Mouse (Mus musculus): ENCODE measurements at regions not wholly inside any gene's neighbourhood (a gene's known extent, or its start where the extent isn't known, plus 50 kb on each side); places are given as distances from the start of the nearest gene placed in this dataset.

- H3K36me3 ChIP-seq (ENCODE audit: control insufficient read depth, insufficient read depth), result no peaks in the 10 kb centered on the region
- H3K27me3 ChIP-seq (ENCODE audit: control insufficient read depth, insufficient read depth, insufficient read length), result no peaks in the 10 kb centered on the region
- H3ac ChIP-seq (ENCODE audit: control insufficient read depth, insufficient read length), result no peak overlapping the region
- TF ChIP-seq MAX (IDR thresholded peaks at IDR 0.05; ENCODE audit: low read depth) (no peak), SRF (IDR thresholded peaks at IDR 0.05; ENCODE audit: control insufficient read depth, insufficient read length, low read depth) (no peak), TCF3 (IDR thresholded peaks at IDR 0.05; ENCODE audit: insufficient read length, low read depth) (no peak), E2F4 (IDR thresholded peaks at IDR 0.05; ENCODE audit: insufficient read depth) (no peak)
- no peaks in the 10 kb centered on the region for H3K79me2 ChIP-seq (ENCODE audit: control insufficient read depth, insufficient read depth)
- H3K4me3 ChIP-seq, result no peak overlapping the region
- no peak overlapping the region for H3K4me2 ChIP-seq (ENCODE audit: low read depth)
Observed at GRCm38 (mm10) chr5:118815783-118816182, 255.3 kb downstream of the Med13l start.

- Histone ChIP-seq H3K36me3 (ENCODE audit: control insufficient read depth, insufficient read depth) (no peaks in the 10 kb centered on the region), H3K27me3 (ENCODE audit: control insufficient read depth, insufficient read depth, insufficient read length) (no peaks in the 10 kb centered on the region), H3K4me2 (ENCODE audit: low read depth) (no peak overlapping the region), H3K4me3 (no peak overlapping the region), H3ac (ENCODE audit: control insufficient read depth, insufficient read length) (no peak overlapping the region), H3K79me2 (ENCODE audit: control insufficient read depth, insufficient read depth) (no peaks in the 10 kb centered on the region)
- no peak for TF ChIP-seq E2F4 (IDR thresholded peaks at IDR 0.05; ENCODE audit: insufficient read depth)
- no peak for TF ChIP-seq TCF12 (IDR thresholded peaks at IDR 0.05; ENCODE audit: insufficient read depth, poor library complexity, severe bottlenecking)
- no peak for TF ChIP-seq POLR2AphosphoS2 (IDR thresholded peaks at IDR 0.05; ENCODE audit: insufficient read length, low read depth)
Observed at GRCm38 (mm10) chr5:118818294-118818693, 257.8 kb downstream of the Med13l start.

DNA sequence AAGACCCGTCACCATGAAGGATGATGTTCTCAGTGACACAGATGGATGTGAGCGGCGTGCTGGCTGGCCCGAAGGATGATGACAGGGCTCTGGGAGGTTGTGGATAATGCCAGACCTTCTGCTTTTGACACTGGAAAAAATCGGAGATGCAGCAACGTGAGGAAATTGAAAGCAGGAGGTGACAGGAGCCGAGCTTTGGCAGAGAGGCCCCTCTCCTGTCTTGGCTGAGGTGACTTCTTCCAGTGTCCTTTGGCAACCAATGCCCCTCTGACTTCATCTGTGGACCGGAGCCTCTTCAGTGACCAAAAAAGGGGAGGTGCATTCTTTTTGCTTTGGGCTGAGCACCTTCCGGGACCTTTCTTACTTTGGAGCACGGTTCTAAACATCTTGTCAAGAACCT is 264.3 kb downstream of the Med13l start:
- Histone ChIP-seq H3K36me3 (ENCODE audit: control insufficient read depth, insufficient read depth) (no peaks in the 10 kb centered on the region), H3K4me2 (ENCODE audit: low read depth) (no peak overlapping the region), H3K4me3 (no peak overlapping the region), H3ac (ENCODE audit: control insufficient read depth, insufficient read length) (no peak overlapping the region), H3K27me3 (ENCODE audit: control insufficient read depth, insufficient read depth, insufficient read length) (no peaks in the 10 kb centered on the region), H3K79me2 (ENCODE audit: control insufficient read depth, insufficient read depth) (no peaks in the 10 kb centered on the region)
- TF ChIP-seq POLR2A (IDR thresholded peaks at IDR 0.05; ENCODE audit: insufficient read length, low read depth) (no peak), SRF (IDR thresholded peaks at IDR 0.05; ENCODE audit: control insufficient read depth, insufficient read length, low read depth) (no peak), MAX (IDR thresholded peaks at IDR 0.05; ENCODE audit: low read depth) (no peak), REST (IDR thresholded peaks at IDR 0.05; ENCODE audit: insufficient read depth, insufficient read length) (no peak), CEBPB (IDR thresholded peaks at IDR 0.05; ENCODE audit: insufficient read depth, poor library complexity, severe bottlenecking) (no peak), TCF3 (IDR thresholded peaks at IDR 0.05; ENCODE audit: insufficient read length, low read depth) (no peak), MYOG (IDR thresholded peaks at IDR 0.05; ENCODE audit: control insufficient read depth in 1 of 3, insufficient read depth in 1 of 3, insufficient read length in 2 of 3, low read depth in 2 of 3) (no peak), POLR2AphosphoS2 (IDR thresholded peaks at IDR 0.05; ENCODE audit: insufficient read length, low read depth) (no peak), MYOD1 (IDR thresholded peaks at IDR 0.05; ENCODE audit: control insufficient read depth in 1 of 3, insufficient read length in 2 of 3, low read depth in 2 of 3) (no peak), E2F4 (IDR thresholded peaks at IDR 0.05; ENCODE audit: insufficient read depth) (no peak), TCF12 (IDR thresholded peaks at IDR 0.05; ENCODE audit: insufficient read depth, poor library complexity, severe bottlenecking) (no peak), USF1 (IDR thresholded peaks at IDR 0.05; ENCODE audit: low read depth) (no peak)

- Histone ChIP-seq H3K4me2 (ENCODE audit: low read depth) (no peak overlapping the region), H3K27me3 (ENCODE audit: control insufficient read depth, insufficient read depth, insufficient read length) (no peaks in the 10 kb centered on the region), H3K36me3 (ENCODE audit: control insufficient read depth, insufficient read depth) (no peaks in the 10 kb centered on the region), H3ac (ENCODE audit: control insufficient read depth, insufficient read length) (no peak overlapping the region), H3K79me2 (ENCODE audit: control insufficient read depth, insufficient read depth) (no peaks in the 10 kb centered on the region), H3K4me3 (no peak overlapping the region)
- TF ChIP-seq USF1 (IDR thresholded peaks at IDR 0.05; ENCODE audit: low read depth), result no peak
- TF ChIP-seq TCF12 (IDR thresholded peaks at IDR 0.05; ENCODE audit: insufficient read depth, poor library complexity, severe bottlenecking), result no peak
- TF ChIP-seq CEBPB (IDR thresholded peaks at IDR 0.05; ENCODE audit: insufficient read depth, poor library complexity, severe bottlenecking), result no peak
- TF ChIP-seq SRF (IDR thresholded peaks at IDR 0.05; ENCODE audit: control insufficient read depth, insufficient read length, low read depth), result no peak
- TF ChIP-seq MYOD1 (IDR thresholded peaks at IDR 0.05; ENCODE audit: control insufficient read depth in 1 of 3, insufficient read length in 2 of 3, low read depth in 2 of 3), result no peak
- TF ChIP-seq POLR2AphosphoS2 (IDR thresholded peaks at IDR 0.05; ENCODE audit: insufficient read length, low read depth), result no peak
- no peak for TF ChIP-seq POLR2A (IDR thresholded peaks at IDR 0.05; ENCODE audit: insufficient read length, low read depth)
- TF ChIP-seq E2F4 (IDR thresholded peaks at IDR 0.05; ENCODE audit: insufficient read depth), result no peak
- TF ChIP-seq MAX (IDR thresholded peaks at IDR 0.05; ENCODE audit: low read depth), result no peak
- TF ChIP-seq TCF3 (IDR thresholded peaks at IDR 0.05; ENCODE audit: insufficient read length, low read depth), result no peak
- TF ChIP-seq MYOG (IDR thresholded peaks at IDR 0.05; ENCODE audit: control insufficient read depth in 1 of 3, insufficient read depth in 1 of 3, insufficient read length in 2 of 3, low read depth in 2 of 3), result no peak
- no peak for TF ChIP-seq REST (IDR thresholded peaks at IDR 0.05; ENCODE audit: insufficient read depth, insufficient read length)
Observed at GRCm38 (mm10) chr5:118829031-118829698, 268.7 kb downstream of the Med13l start.

DNA sequence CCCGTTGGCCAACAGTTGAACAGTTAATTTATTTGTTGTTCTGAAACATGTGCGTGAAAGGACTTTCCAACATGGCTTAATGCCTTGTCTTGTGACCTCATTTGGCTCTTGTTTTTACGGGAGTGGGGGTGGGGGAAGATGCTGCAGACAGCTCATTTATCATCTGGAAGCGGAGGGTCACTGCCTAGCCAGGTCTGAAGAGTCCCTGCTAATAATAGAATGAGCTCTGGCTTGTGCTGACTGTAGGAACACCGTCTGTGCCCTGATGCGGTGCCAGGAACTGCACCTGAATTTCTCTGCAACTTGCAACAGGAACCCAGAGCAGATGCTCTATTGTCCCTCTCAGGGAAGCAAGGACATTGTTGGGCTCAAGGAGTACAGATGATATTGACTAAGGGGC is 272.2 kb downstream of the Med13l start:
- no peak overlapping the region for H3K4me3 ChIP-seq
- H3K36me3 ChIP-seq (ENCODE audit: control insufficient read depth, insufficient read depth), result no peaks in the 10 kb centered on the region
- no peak for TF ChIP-seq MYOG (IDR thresholded peaks at IDR 0.05; ENCODE audit: control insufficient read depth in 1 of 3, insufficient read depth in 1 of 3, insufficient read length in 2 of 3, low read depth in 2 of 3)
- no peak for TF ChIP-seq CEBPB (IDR thresholded peaks at IDR 0.05; ENCODE audit: insufficient read depth, poor library complexity, severe bottlenecking)
- no peak for TF ChIP-seq USF1 (IDR thresholded peaks at IDR 0.05; ENCODE audit: low read depth)
- TF ChIP-seq MYOD1 (IDR thresholded peaks at IDR 0.05; ENCODE audit: control insufficient read depth in 1 of 3, insufficient read length in 2 of 3, low read depth in 2 of 3), result no peak
- no peak for TF ChIP-seq MAX (IDR thresholded peaks at IDR 0.05; ENCODE audit: low read depth)
- TF ChIP-seq POLR2A (IDR thresholded peaks at IDR 0.05; ENCODE audit: insufficient read length, low read depth), result no peak
- TF ChIP-seq E2F4 (IDR thresholded peaks at IDR 0.05; ENCODE audit: insufficient read depth), result no peak
- TF ChIP-seq TCF3 (IDR thresholded peaks at IDR 0.05; ENCODE audit: insufficient read length, low read depth), result no peak
- TF ChIP-seq SRF (IDR thresholded peaks at IDR 0.05; ENCODE audit: control insufficient read depth, insufficient read length, low read depth), result no peak
- TF ChIP-seq POLR2AphosphoS2 (IDR thresholded peaks at IDR 0.05; ENCODE audit: insufficient read length, low read depth), result no peak
- no peak for TF ChIP-seq REST (IDR thresholded peaks at IDR 0.05; ENCODE audit: insufficient read depth, insufficient read length)
- no peak for TF ChIP-seq TCF12 (IDR thresholded peaks at IDR 0.05; ENCODE audit: insufficient read depth, poor library complexity, severe bottlenecking)
- no peak overlapping the region for H3ac ChIP-seq (ENCODE audit: control insufficient read depth, insufficient read length)
- H3K4me2 ChIP-seq (ENCODE audit: low read depth), result no peak overlapping the region
- H3K79me2 ChIP-seq (ENCODE audit: control insufficient read depth, insufficient read depth), result no peaks in the 10 kb centered on the region
- no peaks in the 10 kb centered on the region for H3K27me3 ChIP-seq (ENCODE audit: control insufficient read depth, insufficient read depth, insufficient read length)
